Mouse (Mus musculus) cerebellum, adult 9-11 months (tissue): ENCODE results near the gene Gfy.
A peak's percentile ranks its signal among the peaks of the same experiment; 100 is the strongest.
"Not testable (repeated sequence)": the region's sequence is repeated elsewhere in the genome, so short reads cannot be mapped to it uniquely, and the experiment has no call there.

Experiments
- DNase-seq: peaks from one replicate; pipeline ENCODE4 v3.0.0; 2022

Gene Gfy

DNA sequence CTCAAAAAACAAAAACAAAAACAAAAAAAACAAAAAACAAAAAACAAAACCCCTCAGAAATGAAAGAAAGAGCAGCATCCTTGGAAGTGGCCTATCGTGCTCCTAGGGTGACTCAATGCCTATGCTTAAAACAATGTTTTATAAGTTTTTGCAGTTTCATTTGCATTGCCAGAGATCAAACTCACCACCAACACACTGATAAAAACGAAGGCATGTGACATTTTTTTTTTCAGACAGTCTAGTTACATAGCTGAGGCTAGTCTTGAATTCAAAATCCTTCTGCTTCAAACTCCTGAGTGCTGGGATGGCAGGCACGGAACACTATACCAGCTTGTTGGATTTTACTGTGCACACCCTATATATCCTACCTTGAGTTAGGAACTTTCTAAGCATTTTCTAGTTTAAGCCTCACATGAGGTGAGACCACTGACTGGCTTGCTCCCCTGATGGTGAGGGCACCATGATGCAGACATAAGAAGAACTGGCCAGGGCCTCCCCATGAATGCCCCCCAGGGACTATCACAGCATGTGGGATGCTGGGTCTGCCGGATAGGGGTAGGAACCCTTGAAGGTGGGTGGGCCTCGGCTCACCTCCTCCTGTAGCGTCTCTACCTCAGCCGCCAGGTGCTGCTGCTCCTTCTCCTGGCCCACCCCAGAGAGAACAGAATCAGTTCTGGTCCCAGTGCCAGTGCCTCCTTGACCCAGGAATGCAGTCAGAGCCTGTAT lies 13.4 kb upstream of the Gfy start:
- peak; percentile 71 for DNase-seq

DNA sequence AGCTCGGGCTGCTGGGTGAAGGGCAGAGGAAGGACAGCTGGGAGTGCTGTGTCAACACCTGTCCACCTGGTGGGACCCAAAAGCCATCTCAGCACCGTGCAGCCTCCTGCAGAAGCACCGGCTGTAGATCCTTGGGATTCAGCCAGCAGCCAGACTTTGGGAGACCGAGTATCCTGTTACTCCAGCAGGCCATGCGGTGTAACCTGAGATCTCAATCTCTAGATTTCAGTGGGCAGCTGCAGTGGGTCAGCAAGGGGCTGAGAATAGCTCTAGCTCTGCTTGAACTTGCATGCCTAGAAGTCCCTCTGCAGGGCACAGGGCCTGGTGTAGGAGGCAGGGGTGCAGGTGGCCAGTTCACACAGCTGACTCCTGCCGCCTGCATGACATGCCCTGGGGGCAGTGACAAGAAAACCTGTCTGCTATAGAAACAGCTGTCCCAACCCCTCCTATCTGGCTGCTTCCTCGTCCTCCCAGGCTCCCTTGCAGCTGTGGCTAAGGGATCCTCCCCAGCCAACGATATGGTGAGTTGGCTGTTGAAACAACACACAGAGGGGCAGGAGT lies 12.5 kb upstream of the Gfy start:
- peak; percentile 93 for DNase-seq

DNA sequence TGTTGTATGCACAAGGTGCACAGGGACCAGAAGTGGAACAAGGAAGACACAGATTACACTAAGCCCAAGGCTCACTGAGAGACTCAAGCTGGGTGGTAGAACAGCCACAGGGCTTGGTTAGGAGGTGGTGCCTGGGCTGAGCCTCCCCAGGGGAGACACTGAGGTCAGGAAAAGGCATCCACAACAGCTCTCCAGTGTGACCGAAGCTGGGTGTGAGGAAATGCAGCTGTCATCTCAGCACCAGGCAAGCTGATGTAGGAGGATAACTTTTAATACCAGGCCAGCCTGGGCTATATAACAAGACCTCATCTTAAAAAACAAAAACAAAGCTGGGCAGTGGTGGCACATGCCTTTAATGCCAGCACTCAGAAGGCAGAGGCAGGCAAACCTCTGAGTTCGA lies 11.8 kb upstream of the Gfy start:
- no peak for DNase-seq

DNA sequence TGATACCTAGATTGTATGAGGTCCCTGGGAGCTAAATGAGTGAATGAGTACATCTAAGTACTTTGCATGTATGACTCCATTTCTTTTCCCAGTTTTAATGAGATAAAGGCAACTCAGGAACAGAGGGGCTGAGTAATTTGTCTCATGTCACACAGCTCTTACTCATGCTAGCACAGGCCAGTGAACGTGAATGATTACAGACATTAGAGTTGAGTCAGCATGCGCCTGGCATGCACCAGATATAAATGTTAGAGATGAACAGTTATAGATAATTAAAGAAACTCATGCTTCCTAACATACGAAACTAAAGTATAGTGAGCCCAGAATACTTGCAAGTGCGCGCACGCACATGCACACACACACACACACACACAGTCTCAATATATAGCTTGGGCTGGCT lies 10.8 kb upstream of the Gfy start:
- no peak for DNase-seq

DNA sequence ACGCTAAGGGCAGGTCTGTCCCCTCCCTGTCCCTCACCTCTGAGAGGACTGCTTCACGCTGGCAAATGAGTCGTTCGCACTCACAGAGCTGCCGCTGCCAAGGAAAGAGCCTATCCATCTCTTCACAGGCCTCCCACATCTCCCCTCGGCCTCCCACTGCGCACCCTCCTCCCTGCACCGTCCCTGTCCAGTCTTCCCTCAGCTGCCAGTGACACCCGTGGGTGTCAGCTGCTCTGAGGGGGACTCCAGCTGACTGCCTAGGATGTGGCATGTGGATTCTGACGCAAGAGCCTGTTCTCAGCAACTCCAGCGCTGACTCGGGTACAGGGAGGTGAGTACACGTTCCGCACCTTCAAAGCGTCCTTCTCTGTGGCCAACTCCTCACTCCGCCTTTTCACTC lies 10.2 kb upstream of the Gfy start:
- DNase-seq = peak; percentile 64

DNA sequence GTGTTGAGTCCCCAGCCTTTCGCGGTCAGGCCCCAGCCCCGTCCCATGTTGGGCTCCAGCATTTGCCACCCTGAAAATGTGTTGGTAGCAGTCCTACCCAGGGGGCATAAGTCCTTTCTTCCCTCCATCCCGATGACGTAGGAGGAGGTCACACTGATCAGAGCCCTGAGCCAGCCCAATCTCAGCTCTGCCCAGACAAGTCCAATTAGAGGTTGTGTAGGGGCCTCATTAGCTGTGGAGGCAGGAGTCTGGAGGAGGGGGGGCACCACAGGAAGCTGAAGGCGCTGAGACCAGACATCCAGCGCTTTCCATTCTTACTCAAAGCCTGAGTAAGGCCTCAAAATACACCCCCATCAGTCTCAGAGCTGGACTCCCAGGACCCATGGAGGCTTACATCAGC lies 6.6 kb upstream of the Gfy start:
- no peak for DNase-seq

DNA sequence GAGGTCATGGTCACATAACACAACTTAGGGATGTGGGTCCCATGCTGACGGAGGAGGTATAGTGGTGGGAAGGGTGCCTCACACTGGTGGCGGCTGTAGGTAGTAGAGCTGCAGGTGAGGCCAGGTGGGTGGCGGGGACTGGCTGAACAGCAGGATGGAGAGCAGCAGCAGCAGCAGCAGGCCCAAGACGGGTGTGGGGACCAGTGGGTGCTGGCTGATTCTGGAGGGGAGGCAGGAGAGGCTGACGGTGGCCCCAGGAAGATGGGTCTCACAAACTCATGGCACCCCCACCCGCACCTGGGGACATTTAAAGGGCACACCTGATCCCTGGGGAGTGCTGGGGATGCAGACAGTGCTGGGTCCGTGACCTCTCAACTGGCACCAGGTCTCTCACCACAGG lies 4.3 kb upstream of the Gfy start:
- peak; percentile 61 for DNase-seq

DNA sequence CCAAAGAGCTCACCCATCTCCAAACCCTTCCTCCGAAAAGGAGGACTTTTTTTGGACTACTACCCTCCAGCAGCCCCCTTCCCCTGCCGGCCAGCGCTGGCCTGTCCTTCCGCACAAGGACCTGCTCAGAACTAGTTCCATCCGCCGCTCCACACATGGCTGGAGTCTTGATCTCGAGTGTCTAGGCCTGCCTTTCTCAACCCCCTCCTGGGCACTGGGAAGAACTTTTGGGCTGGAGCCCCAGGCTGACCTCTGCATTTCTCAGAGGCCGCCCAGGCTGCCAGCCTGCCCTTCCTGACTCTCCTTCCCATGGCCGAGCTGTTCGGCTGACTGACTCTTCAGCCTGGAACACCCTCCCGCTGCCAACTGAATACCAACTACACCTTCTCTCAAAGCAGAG lies 3.2 kb upstream of the Gfy start:
- DNase-seq = peak; percentile 58

DNA sequence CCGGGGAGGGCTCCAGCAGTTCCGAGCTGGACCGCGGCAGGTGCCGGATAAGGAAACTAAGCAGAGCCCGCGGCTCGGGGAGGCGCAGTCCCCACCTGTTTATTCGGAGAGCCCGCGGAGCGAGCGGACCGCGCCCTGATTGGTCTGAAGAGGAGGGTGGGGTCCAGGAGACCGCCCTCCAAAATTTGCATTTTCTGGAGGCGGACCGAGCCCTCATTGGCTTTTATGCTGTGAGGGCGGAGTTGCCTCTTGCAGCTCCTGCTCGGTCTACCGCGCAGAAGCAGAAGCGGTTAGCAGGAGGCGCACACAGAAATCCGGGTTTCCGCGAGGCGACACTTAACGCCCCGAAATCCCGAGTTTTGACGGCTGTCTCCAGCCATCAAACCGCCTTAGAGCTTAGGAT lies 2.8 kb upstream of the Gfy start:
- peak; percentile 93 for DNase-seq

DNA sequence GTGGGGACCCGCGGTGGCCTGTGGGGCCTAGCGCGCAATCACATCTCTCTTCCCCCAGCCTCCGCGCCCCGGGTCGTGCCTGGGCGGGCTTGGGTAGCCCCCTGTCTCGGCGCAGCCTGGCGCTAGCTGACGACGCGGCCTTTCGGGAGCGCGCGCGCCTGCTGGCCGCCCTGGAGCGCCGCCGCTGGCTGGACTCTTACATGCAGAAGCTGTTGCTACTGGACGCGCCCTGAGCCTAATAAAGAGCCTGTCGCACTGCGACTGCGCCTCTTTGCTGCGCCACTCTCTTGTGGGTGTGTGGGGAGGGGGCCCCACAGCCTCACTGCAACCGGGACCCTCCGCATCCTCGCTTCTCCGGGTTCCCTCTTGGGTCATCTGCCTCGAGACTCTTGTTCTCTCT lies 2.2 kb upstream of the Gfy start:
- peak; percentile 68 for DNase-seq

DNA sequence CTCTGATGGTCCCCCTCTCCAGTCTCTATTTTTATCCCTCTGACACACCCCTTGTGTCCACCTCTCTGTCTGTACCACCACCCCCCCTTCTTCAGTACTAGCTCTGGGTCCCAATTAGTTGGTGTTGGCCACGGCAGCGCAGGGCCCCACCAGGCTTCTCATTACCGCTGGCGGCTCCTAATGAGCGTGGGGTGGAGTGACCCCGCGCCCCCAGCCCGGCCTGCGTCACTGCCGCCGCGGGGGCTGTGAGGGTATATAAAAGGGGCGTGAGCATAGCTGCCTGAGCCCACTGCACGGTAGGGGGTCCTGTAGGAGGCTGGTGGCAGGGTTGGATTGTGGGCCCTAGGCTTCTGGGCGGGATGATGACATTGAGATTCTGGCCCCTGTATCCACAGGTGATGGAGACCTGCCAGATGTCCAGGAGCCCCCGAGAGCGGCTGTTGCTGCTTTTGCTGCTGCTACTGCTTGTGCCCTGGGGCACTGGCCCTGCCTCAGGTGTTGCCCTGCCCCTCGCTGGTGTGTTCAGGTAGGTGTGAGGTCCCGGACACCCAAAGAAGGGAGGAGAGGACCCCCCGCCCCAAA lies 1.6 kb upstream of the Gfy start, which contains the start of gene Pth2:
TSS of gene Pth2 (plus strand) at position 100 of the 582 bp plus-strand sequence.
- DNase-seq = peak; percentile 70

DNA sequence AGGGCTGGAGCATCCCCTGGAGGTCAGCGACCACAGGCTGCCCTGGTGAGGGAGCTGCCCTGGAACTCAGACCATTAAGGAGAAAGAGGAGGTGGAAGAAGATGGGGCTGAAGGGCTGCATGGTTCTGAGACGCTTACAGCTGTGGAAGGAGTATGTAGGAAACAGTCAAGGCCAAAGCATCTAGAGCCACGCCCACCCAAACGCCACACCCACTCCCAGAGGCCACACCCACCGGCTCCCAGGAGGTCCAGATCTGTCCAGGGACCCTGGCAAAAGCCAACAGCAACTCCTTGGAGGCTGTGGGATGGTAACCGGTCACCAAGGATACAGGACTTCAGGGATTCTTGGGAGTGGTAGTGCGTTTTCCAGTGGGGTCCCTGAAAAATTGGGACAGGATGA lies 819 bp downstream of the Gfy start:
- peak; percentile 56 for DNase-seq

DNA sequence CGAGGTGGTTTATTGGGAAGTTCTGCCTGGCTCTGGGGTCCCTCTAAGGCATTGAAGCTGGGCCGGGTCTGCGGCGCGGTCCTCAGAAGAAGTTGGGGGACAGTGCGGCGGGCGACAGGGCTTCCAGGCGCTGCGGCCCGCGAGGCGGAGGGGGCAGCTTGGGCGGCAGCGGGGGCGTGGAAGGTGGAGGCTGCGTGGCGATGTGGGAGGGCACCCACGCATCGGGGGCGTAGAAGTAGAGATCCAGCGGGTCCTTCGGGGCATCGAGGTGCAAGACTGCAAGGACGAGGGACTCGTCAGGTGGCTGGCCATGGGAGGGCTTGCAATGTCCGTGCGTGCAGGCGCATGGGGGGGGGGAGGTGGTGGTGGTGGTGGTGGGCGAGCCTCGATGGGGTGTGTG lies 3.0 kb downstream of the Gfy start:
- peak; percentile 51 for DNase-seq

DNA sequence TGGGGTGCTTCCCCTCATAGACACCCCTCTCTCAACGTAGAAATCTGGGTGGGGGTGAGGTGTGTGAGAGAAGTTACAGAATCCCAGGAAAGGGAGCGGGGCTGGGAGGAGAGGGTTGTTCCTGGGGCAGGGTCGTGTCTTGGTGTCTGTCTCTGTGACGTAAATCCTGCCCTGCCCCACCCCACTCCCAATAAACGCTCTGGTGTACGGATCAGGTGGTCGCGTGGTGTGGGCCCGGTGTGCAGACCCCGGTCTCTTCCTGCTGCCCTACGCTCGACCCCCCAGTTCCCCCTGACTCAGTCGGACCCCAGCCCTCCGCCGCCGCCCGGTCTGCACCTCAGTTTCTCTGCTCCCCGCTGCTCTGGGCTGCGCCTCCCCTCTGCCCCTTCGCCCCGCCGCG lies 3.4 kb downstream of the Gfy start:
- DNase-seq = peak; percentile 54

DNA sequence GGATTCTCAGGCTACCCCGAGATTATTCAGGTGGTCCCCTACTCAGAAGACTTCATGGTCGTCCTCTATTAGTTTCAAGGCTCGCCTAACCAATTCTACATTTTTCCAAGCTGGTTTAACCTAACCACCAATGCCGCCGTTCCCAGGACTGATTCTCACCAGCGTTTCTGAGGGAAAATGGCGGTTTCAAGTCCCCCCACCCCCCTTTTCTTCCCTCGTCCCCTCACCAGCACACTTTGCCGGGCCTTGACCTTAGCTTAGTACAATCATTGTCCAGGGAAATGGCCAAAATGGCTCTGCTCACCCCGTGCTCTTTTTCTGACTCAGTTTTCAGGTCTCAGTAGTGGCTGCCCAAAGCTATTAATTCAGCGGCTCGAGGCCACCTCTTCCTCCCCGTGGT lies 4.0 kb downstream of the Gfy start:
- DNase-seq = no peak

DNA sequence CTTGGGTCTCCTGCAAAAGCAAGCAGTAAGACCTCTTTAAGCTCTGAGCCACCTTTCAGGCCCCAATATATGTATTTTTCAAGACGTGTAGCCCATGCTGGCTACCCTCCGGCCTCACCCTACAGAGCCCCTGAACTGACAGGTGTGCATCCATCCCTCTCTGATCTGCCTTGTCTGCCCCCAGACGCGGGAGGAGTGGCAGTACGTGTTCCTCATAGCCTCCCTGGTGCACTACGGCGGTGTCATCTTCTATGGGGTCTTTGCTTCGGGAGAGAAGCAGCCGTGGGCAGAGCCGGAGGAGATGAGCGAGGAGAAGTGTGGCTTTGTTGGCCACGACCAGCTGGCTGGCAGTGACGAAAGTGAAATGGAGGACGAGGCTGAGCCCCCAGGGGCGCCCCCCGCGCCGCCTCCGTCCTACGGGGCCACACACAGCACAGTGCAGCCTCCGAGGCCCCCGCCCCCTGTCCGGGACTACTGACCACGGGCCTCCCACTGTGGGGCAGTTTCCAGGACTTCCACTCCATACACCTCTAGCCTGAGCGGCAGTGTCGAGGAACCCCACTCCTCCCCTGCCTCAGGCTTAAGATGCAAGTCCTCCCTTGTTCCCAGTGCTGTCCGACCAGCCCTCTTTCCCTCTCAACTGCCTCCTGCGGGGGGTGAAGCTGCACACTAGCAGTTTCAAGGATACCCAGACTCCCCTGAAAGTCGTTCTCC lies 4.6 kb downstream of the Gfy start:
- peak; percentile 53 for DNase-seq

DNA sequence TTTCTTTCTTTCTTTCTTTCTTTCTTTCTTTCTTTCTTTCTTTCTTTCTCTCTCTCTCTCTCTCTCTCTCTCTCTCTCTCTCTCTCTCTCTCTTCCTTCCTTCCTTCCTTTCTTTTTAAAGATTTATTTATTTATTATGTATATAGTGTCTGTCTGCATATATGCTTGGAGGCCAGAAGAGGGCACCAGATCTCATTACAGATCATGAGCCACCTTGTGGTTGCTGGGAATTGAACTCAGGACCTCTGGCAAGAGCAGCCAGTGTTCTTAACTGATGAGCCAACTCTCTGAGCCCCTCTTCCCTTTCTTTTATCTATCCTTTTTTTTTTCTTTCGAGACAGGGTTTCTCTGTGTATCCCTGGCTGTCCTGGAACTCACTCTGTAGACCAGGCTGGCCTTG lies 5.6 kb downstream of the Gfy start:
- not testable (repeated sequence) for DNase-seq

DNA sequence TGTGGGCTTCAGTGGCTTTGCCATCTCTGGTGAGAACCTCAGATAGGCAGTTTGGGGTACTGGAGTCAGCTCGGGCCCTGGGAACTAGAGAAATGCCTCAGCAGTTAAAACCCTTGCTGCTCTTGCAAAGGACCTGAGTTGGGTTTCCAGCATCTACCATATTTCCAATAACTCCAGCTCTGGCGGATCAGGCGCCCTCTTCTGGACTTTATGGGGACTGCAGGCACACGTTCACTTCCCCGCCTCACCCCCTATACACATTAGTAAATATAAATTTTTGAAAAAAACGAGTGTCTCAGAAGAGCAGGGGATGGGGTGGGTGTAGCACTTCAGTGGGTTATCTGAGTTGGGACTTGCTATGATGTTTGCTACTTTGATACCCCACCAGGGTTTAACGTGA lies 6.4 kb downstream of the Gfy start:
- DNase-seq = no peak

DNA sequence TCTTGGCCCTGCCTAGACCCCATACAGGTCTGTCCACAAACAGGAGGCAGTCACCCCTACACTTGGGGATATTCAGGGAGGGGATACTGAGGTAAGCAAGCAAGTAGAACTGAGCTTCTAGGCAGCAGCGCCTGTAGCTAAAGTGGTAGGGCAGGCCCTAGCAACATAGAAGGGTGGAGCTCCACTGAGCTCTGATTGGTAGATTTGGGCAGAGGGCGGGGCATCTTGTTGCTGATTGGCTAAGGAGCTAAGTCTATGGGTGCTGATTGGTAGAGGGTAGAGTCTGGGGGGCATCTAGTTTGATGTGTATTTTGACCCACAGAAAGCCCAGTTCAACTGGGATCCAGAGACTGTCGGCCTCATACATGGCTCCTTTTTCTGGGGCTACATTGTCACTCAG lies 9.9 kb downstream of the Gfy start:
- peak; percentile 85 for DNase-seq

DNA sequence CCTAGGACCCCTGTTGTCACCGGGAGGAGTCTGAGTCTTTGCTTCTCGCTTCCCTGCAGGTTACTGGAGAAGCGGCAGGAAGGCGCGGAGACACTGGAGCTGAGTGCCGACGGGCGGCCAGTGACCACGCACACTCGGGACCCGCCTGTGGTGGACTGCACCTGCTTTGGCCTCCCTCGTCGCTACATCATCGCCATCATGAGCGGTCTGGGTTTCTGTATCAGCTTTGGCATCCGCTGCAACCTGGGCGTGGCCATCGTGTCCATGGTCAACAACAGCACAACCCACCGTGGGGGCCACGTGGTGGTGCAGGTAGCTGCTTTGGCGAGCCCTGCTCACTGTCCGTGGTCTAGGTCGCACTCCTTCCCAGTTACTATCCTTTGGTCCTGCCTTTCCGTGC lies 10.7 kb downstream of the Gfy start:
- DNase-seq = peak; percentile 86

DNA sequence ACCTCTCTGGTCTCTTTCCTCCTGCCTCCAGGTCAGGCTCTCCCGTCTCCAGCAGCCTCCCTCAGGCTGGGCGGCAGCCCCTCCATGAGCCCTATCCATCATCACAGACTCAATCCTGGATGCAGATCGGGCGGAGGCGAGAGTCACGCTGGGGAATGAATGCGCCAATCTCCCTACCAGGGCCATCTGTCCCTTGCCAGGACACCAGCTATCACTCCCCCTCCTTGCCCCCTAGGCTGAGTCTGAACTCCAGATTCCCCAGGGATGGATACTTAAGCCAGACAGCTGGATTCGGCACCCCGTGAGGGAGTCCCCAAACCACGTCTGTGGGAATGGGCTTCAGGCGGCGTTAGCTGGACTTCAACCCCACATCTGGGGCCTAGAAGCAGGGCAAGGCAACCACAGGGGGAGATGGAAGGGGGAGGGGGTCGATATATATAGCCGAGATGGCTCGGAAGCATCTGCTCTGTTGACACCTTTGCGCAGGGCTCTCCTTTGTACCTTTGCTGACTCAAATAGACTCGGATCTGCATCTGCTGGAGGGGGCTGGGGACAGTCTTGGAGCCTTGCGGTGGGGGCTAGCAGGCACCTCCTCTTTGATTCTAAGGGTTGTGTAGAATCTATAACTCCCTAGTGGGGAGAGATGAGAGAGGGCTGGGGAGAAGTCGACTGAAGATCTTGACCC lies 11.5 kb downstream of the Gfy start:
- peak; percentile 90 for DNase-seq

DNA sequence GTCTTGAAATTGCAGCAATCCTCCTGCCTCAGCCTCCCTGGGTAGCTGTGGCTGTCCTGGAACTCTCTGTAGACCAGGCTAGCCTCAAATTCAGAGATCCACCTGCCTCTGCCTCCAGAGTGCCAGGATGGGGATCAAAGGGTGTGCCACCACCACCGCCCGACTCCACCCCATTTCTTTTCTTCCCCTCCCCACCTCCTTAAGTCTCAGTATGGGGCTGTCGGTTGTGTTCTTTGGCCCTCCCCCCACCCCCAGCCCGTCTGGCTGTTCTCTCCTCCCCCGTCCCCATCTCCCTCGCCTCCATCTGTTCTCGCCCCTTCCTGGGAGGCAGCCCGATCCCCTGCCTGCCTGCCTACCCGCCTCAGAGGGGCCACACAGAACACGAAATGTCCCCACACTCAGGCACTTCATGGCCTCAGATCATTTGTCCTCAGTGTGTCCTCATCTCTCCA lies 12.4 kb downstream of the Gfy start:
- DNase-seq = peak; percentile 82

DNA sequence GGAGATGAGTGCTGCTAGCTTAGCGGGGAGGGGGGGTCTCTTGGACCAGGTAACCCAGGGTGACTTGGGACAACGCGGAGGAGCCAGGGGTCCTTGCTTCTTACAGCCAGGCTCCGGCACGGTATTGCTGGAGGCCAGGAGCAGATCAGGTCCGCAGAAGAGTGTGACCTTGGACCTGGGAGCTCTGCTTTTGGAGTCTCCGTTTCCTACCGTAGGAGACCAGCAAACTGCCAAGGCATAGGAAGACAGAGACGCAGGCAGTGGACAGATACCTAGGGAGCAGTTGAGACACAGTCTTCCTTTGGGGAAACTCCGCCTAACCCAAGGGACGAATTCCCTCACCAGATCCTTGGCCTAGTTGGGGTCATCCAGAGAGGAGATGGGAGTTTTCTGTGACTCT lies 13.7 kb downstream of the Gfy start:
- DNase-seq = peak; percentile 70
